Mouse (Mus musculus) liver, adult 2 months (tissue): Measurements from ENCODE around the gene Soga1. TPM values are rescaled to one million over a fixed set of nuclear protein-coding genes. Genes with fewer than 3 reads are reported as not detected.

Experiments used
- DNase-seq: peaks from one replicate; pipeline ENCODE4 v3.0.0-alpha.2; 2011; ENCODE audit warnings: low read depth, low spot score; ENCODE audit errors: extremely low read depth
- H3K27ac ChIP-seq: fragments of 200-500 bp; replicated peaks from 2 replicates; pipeline ENCODE4 v1.5.1; 2012; ENCODE audit warnings: low read depth, mild to moderate bottlenecking, control low read depth, inconsistent platforms, low read length; ENCODE audit not compliant: insufficient read depth
- H3K27me3 ChIP-seq: fragments of 200-500 bp; 2 replicates; pipeline ENCODE4 v1.6.1; 2012; ENCODE audit warnings: mild to moderate bottlenecking, moderate library complexity, low read length, inconsistent platforms; ENCODE audit not compliant: control insufficient read depth, insufficient read depth
- H3K36me3 ChIP-seq: fragments of 200-500 bp; 2 replicates; pipeline ENCODE4 v1.6.1; 2012; ENCODE audit warnings: low read length, inconsistent platforms; ENCODE audit not compliant: control insufficient read depth, insufficient read depth
- H3K4me1 ChIP-seq: fragments of 200-500 bp; 2 replicates; pipeline ENCODE4 v1.6.1; 2011; ENCODE audit warnings: low read length; ENCODE audit not compliant: control insufficient read depth, insufficient read depth
- H3K4me3 ChIP-seq: fragments of 200-500 bp; 2 replicates; pipeline ENCODE4 v1.5.1; 2011; ENCODE audit warnings: low read depth, mild to moderate bottlenecking, control low read depth, low read length, moderate library complexity; ENCODE audit not compliant: insufficient read depth
- H3K79me2 ChIP-seq: fragments of 200-500 bp; 2 replicates; pipeline ENCODE4 v1.6.1; 2012; ENCODE audit warnings: inconsistent platforms, mild to moderate bottlenecking, low read length, moderate library complexity; ENCODE audit not compliant: control insufficient read depth, insufficient read depth
- H3K9ac ChIP-seq: fragments of 200-500 bp; 2 replicates; pipeline ENCODE4 v1.6.1; 2012; ENCODE audit warnings: low read depth, mild to moderate bottlenecking, control low read depth, inconsistent platforms, low read length
- CTCF ChIP-seq: fragments of 200-500 bp; IDR thresholded peaks from 2 replicates; pipeline ENCODE4 v1.5.1; 2011; ENCODE audit warnings: low read depth, low read length, control low read depth
- POLR2A ChIP-seq: fragments of 200-500 bp; IDR thresholded peaks from 2 replicates; pipeline ENCODE4 v1.6.1; 2011; ENCODE audit warnings: low read length, control low read depth; ENCODE audit not compliant: insufficient read depth; ENCODE audit errors: extremely low read depth
- WGBS: fragments of 180-500 bp; shearing (Covaris S2); methylation state at CpG from one replicate; pipeline ENCODE4 v1.1.7; 2018; 5-methylcytosine and 5-hydroxymethylcytosine counted together
- polyA plus RNA-seq: library from polyadenylated mRNA; depleted of rRNA; stranded (reverse); fragments of >200 nt; gene quantifications from 2 replicates; pipeline ENCODE4 v1.2.3, GENCODE M21; 2012
- total RNA-seq: library from RNA; depleted of rRNA; stranded (reverse); fragments of >200 nt; gene quantifications from 2 replicates; pipeline ENCODE4 v1.2.3, GENCODE M21; 2014

The Soga1 gene
- total and polyA plus RNA-seq, 2 experiments, result 1.0 to 1.5 TPM

DNA sequence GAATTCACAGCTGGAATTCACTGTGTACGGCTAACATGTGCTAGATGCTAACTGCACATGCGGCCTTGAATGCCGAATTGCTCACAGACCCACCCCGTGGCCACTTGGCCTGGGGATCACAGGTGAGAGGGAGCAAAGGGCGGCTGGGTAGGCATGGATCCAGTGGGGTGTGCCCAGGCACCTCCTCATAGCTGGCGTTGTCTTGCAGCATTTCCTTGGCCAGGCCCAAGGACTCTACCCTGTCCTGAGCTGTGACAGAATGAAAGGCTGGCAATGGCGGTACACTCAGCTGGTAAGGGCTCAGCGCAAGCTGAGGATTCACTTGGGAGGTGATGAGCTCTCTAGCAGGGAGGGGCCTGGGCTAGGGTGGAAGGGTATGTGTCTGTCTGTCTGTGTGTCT, 7.7 kb upstream of the Soga1 start, which contains the start of gene Tldc2:
Gene Tldc2 (plus strand): TSS at position 260 of the 400 bp plus-strand sequence.
- no peak within 1 kb of the TSS for H3K4me3 ChIP-seq
- no peak within 1 kb of the TSS for H3K9ac ChIP-seq
- WGBS, result 68% methylated on average over 8 of the region's 8 CpGs
- no peak within 1 kb of the TSS for H3K27ac ChIP-seq
- no peak for DNase-seq
- no peaks in the 10 kb centered on the region for H3K4me1 ChIP-seq
- no peaks in the 10 kb centered on the region for H3K27me3 ChIP-seq
- H3K36me3 ChIP-seq, result no peaks in the 10 kb centered on the region
- TF ChIP-seq POLR2A (no peak), CTCF (no peak)
- no peaks in the 10 kb centered on the region for H3K79me2 ChIP-seq

DNA sequence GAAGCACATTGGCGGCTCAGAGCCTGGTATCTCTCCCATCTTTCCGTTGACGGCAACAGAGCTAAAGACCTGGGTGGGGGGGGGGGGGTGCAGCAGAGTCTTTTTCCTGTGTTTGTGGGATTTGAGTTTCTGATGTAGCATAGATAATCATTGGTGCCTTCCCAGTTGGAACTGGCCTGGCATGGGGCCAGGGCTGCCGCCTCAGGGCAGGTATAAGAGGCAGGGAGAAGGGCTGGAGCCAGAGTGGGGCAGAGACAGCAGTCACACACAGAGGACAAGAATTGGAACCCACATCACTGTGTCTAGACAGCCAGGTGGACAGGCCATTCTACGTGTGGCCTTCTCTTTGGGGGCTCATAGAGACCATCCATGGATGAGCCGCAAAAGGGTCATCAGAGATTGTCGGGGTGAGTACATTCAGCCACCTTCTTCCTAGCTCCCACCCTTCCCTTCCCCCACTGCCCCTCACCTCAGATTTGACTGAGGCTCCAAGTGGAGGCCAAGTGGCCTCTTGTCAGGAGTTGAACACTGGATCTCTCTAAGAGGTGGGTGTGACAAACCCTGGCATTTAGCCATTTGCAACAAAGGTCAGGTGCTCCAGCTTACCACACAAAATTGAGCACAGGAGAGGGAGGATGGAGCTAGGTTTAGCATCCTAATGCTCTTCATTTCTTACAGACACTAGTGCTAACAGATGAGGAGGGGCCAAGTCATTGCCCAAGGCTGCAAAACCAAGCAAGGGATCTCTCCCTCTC, 6.0 kb upstream of the Soga1 start:
- H3K9ac ChIP-seq, result no peak overlapping the region
- H3K27me3 ChIP-seq, result no peaks in the 10 kb centered on the region
- H3K36me3 ChIP-seq, result no peaks in the 10 kb centered on the region
- 86% methylated on average over 7 of the region's 7 CpGs for WGBS
- TF ChIP-seq POLR2A, result no peak
- no peak for TF ChIP-seq CTCF
- H3K4me3 ChIP-seq, result no peak overlapping the region
- H3K79me2 ChIP-seq, result no peaks in the 10 kb centered on the region
- no peak for DNase-seq
- H3K4me1 ChIP-seq, result no peaks in the 10 kb centered on the region
- no peak overlapping the region for H3K27ac ChIP-seq

- H3K27me3 ChIP-seq, result peaks cover 10% of the 10 kb centered on the region
- no peaks in the 10 kb centered on the region for H3K79me2 ChIP-seq
- no peak overlapping the region for H3K4me3 ChIP-seq
- peak; percentile 24 for DNase-seq
- H3K4me1 ChIP-seq, result no peaks in the 10 kb centered on the region
- no peak overlapping the region for H3K27ac ChIP-seq
- WGBS, result 45% methylated on average over 7 of the region's 7 CpGs
- H3K9ac ChIP-seq, result no peak overlapping the region
- H3K36me3 ChIP-seq, result no peaks in the 10 kb centered on the region
- TF ChIP-seq POLR2A, result no peak
- TF ChIP-seq CTCF, result no peak
Observed at GRCm38 (mm10) chr2:157081960-157082359, 2.9 kb upstream of the Soga1 start.

DNA sequence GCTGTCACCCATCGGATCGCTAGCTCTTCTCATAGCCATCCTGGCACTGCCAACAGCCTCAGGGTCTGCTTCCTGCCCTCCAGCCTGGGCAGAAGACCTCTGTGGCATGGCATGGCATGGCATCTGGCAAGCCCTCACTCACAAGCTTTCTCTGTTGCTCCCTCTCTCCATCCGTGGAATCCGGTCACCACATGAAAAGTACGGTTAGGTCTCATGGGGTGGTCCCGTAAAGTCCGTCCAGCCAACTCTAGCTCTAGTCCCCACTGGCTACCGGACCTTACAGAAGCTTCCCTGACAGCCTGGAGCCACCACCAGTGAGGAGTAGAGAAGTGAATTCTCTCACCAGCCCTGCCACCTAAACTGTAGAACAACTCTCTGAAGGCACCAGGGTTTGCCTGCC, 2.3 kb upstream of the Soga1 start:
- Histone ChIP-seq H3K9ac (no peak overlapping the region), H3K27me3 (peaks cover 10% of the 10 kb centered on the region), H3K4me1 (no peaks in the 10 kb centered on the region), H3K79me2 (no peaks in the 10 kb centered on the region), H3K36me3 (no peaks in the 10 kb centered on the region), H3K27ac (no peak overlapping the region), H3K4me3 (no peak overlapping the region)
- no peak for TF ChIP-seq POLR2A
- no peak for TF ChIP-seq CTCF
- WGBS, result 91% methylated on average over 8 of the region's 8 CpGs
- DNase-seq, result no peak

DNA sequence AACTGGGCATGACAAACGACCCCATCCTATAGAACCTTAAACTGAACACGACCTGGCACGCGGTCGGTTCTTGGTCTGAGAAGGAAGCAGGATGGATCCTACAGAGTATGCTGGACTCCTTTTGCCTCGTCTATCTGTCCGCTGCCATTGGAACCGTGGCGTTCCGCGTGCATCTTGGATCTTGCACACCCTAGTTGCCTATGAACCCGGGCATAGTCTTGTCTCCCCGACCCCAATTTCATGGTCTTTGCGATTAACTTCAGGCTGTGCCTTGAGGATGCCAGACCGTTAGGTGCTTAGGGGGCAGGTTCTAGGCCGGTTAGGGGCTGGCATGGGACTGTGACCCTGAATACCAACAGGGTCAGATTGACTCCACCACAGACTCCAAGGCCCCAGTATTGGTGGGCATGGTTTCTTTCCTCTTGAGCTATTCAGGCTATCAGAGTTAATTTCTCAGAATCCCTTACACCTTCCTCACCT, 687 bp upstream of the Soga1 start:
- Histone ChIP-seq H3K36me3 (no peaks in the 10 kb centered on the region), H3K4me3 (no peak overlapping the region), H3K27ac (no peak overlapping the region), H3K27me3 (peaks cover 10% of the 10 kb centered on the region), H3K4me1 (peaks cover 7% of the 10 kb centered on the region), H3K79me2 (no peaks in the 10 kb centered on the region), H3K9ac (no peak overlapping the region)
- 27% methylated on average over 16 of the region's 16 CpGs for WGBS
- TF ChIP-seq CTCF (no peak), POLR2A (no peak)
- DNase-seq, result no peak
